Mouse (Mus musculus) ovary, adult 18-20 months (tissue): Measurements from ENCODE around the gene Clcn7.
A peak's percentile ranks its signal among the peaks of the same experiment; 100 is the strongest.
"Not testable (repeated sequence)": the region's sequence is repeated elsewhere in the genome, so short reads cannot be mapped to it uniquely, and the experiment has no call there.

Experiments used
- DNase-seq: peaks from one replicate; pipeline ENCODE4 v3.0.0; 2022; ENCODE audit warnings: low spot score, mixed read lengths

Gene Clcn7

GRCm38 (mm10) chr17:25133275-25133698 lies at the start of gene Clcn7:
Clcn7 (plus strand) TSS chr17:25133391.
- DNase-seq, result peak; percentile 84

DNA sequence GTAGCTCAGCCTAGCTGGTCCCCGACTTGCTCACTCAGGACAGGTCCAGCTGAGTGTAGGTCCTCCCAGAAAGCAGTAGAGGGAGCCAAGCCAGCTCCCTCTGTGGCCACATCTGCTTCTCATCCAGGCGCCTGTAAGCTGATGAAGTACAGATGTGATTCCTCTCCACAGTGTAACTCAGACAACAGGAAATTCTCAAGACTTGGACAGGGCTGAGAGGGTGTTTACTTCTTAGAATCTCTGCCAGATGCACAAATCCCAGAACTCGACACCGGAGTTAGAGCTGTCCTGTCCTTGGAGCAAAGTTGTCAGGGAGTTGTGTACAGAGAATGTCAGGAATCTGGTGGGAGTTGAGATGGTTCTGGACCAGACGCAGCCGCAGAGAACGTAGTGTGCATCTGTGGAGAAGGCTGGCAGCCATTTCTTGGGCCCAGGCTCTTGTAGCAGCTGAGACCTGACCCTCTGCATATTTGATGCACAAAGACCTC lies 49.7 kb upstream of the Clcn7 start, which contains the start of gene Tmem204:
TSS of gene Tmem204 (minus strand) at position 148 of the 488 bp plus-strand sequence.
- peak; percentile 64 for DNase-seq

GRCm38 (mm10) chr17:25084835-25085385 lies 48.3 kb upstream of the Clcn7 start:
- DNase-seq, result no peak

- DNase-seq, result no peak
Observed at GRCm38 (mm10) chr17:25086724-25087123, 46.5 kb upstream of the Clcn7 start.

DNA sequence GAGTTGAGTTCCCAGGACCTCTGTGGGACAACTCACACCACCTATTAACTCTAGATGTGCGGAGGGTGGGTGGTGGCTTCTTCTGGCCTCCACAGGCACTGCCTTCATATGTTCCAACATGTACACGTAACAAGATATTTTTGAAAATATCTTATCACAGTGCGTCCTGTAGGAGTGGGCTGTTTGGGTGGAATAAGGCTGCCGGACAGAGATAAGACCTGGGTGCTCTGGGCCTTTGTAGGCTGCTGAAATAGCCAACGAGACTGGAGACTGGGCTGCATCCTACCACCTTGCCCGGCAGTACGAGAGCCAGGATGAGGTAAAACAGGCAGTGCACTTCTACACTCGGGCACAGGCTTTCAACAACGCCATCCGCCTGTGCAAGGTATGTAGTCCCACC lies 44.0 kb upstream of the Clcn7 start:
- DNase-seq, result no peak

DNA sequence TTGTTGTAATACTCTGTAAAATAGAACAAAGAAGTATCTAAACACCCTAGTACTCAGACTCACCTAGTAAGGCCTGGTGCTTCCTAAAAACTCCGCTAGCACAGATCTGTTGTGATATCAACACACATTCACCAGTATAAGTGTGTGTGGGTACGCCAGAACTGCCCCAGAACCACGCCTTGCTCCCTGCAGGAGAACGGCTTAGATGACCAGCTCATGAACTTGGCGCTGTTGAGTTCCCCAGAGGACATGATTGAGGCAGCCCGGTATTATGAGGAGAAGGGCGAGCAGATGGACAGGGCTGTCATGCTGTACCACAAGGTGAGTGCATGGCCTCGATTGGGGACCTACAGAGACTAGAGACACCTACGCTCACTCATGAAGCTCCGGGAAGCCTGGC lies 42.7 kb upstream of the Clcn7 start:
- no peak for DNase-seq

DNA sequence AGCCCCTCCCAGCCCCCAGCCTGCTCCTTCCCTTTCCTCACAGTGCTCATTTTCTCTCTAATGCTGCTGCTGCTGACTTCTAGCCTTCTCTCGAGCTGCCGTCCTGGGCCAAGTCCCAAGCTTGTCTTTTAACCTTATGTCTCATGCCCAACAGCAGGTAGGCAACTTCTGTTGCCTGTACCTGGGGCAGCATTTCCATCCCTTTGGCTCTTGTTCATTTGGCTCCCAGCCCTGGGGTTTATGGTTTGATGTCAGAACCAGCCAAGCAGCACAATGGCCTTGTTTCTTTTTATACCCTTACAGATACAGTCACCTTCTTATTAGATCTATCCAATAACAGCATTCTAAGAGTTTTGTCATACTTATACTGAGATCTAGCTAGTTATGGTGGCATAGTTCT lies 37.0 kb upstream of the Clcn7 start:
- no peak for DNase-seq

DNA sequence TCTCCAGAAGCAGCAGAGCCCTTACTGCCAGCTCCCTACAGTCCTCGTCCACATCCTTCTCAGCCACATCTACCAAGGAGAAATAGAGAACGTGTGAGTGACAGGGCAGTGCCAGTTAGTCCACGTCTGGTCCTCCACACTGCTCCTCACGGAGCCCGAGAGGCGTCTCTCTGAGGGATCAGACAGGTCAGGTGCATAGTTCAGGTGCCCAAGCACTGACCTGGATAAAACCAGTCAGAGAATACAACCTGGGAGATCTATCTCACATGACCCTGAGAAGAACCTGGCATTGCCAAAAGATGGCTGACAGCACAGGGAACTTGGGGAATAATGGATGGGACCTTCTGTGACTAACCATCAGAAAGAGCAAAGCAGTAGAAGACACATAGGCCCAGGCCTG lies 33.1 kb upstream of the Clcn7 start:
- no peak for DNase-seq

- no peak for DNase-seq
Observed at GRCm38 (mm10) chr17:25101338-25101737, 31.9 kb upstream of the Clcn7 start.

GRCm38 (mm10) chr17:25107786-25108185 lies 25.4 kb upstream of the Clcn7 start:
- no peak for DNase-seq

- no peak for DNase-seq
Observed at GRCm38 (mm10) chr17:25109578-25109977, 23.6 kb upstream of the Clcn7 start.

DNA sequence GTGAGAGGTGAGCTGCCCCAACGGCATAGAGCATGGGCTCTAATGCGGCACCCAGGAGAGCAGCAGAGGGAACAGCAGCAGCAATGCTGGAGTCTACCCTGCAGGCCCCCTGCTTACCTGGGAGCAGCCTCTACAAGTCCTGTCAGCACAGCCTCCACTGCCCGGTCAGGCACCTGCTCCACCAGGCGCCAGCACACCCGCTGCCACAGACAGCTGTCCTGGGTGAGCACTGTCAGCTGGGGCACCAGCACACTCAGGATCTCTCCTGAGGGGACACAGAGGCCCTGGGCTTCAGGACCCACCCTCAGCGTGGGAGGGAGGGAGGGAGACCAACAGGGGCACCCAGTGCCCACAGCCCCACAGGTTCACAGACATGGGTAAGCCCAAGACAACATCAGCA lies 22.6 kb upstream of the Clcn7 start:
- DNase-seq, result no peak

GRCm38 (mm10) chr17:25111220-25111619 lies 22.0 kb upstream of the Clcn7 start:
- no peak for DNase-seq

DNA sequence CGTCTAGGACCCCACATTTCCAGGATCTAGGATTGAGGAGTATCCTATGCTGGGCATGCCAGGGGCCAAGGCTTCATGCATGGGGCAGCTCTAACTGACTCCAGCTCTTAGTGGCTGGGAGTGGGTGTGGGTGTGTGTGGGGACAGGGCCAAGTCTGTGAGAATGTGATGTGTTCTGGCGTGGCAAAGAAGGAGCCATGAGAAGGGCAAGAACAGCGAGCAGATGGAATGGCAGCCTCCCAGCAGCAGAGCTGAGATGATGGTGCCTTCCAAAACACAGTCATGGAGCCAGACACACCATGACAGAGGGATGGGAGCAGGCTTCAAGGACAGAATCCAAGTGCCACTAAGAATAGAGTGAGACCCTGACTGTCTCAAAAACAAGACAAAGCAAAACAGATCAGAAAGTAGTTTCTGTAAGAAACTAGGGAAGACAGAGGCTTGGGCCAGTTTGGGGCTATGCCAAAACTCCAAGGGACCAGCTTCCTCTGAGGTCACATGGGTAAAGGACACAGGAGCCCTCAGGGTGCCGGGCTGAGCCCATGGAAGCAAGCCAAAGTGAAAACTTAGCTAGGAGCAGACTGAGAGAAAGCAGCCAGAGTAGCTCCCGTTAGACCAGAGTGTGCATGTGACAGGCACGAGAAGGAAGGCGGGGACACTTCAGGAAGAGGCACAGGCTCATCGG lies 21.3 kb upstream of the Clcn7 start:
- no peak for DNase-seq

GRCm38 (mm10) chr17:25112423-25112810 lies 20.8 kb upstream of the Clcn7 start:
- DNase-seq, result no peak

GRCm38 (mm10) chr17:25114908-25115645 lies 18.1 kb upstream of the Clcn7 start:
- no peak for DNase-seq

DNA sequence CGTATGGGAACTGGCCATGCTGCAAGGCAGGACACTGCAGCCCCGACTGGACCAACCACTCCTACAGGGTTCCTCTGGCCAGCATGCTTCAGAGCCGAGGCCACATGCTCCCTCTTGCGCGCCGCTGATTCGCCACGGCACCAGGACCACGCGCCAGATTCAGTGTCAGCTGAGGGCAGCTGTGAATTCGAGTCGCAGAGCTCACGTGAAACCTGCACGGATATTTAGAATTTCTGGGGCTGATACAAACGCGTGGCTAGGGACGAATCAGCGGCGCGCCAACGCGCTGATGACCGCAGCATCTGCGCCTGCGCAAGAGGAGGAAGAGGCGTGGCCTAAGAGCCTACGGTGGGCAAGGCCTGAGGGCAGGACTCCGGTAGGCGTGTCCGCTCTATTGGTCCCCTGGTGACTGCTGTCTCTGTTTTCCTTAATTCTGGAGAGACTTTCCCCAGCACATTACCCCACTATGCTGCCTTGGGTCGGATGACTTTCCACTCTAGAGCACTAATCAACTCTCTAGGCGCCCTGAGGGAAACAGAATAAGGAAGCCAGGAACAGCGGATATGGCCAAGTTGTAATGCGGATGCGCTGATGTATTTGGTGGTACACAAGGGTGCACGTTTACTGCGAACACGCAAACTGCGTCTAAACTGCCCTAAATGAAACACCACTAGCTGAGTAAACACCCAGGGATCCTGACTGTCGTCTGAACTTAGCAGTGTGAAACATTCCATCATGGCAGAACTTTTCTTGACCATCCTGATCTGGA lies 17.3 kb upstream of the Clcn7 start, which contains the start of gene Telo2:
TSS of gene Telo2 (minus strand) at position 304 of the 769 bp plus-strand sequence.
- peak; percentile 86 for DNase-seq

GRCm38 (mm10) chr17:25117263-25117662 lies 15.9 kb upstream of the Clcn7 start:
- DNase-seq, result no peak

GRCm38 (mm10) chr17:25120406-25120805 lies 12.8 kb upstream of the Clcn7 start, which contains the start of gene Ptx4:
Ptx4 (plus strand) TSS chr17:25120760.
- no peak for DNase-seq

- no peak for DNase-seq
Observed at GRCm38 (mm10) chr17:25123979-25124378, 9.2 kb upstream of the Clcn7 start.

DNA sequence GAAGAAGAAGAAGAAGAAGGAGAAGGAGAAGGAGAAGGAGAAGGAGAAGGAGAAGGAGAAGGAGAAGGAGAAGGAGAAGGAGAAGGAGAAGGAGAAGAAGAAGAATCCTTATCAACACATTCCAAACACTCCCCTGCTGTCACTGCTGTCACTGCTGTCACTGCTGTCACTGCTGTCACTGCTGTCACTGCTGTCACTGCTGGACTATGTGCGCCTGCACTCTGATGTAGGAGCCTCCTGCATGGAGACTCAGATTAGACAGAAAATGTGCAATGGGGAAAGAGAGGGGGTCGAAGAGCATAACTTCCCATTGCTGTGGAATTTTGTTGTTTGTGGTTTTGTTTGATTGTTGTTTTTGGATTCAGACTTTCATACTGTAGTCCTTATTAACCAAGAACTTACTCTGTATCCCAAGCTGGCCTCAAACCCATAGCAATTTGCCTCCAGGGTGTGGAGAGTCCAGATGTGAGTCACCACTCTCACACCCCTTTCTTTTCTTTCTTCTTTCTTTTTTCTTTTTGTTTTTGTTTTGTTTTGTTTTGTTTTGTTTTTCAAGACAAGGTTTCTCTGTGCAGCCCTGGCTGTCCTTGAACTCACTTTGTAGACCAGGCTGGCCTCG lies 7.6 kb upstream of the Clcn7 start:
- not testable (repeated sequence) for DNase-seq

DNA sequence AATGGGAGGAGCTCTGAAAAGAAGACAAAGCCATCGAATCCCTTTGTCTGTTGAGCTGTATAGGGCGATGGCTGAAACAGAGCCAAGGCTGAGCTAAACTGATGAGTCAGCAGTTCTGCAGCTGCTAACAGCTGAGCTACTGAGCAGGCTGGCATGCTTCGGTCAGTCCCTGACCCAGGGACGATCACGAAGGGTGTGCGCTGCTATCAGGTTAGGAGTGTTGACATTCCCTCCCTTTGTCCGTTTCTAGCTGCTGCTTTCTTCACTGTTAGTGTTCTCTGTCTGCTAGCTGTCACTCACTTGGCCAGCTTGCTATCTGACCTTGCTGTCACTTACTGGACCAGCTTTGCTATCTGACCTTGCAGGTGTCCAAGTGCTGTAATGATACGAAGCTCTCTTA lies 6.1 kb upstream of the Clcn7 start:
- peak; percentile 67 for DNase-seq
